In genomic region chr2:131689996-131690395, GRCm38 (mm10) we compare ENCODE assay signal across 15 mouse cellular contexts.
DNase-seq lines count a peak whose midpoint lies in the region; ATAC-seq and TF ChIP-seq lines count a peak whose summit lies in the region.
"Had no signal": no experiment of that assay in that cellular context is flagged by ENCODE, and none has a peak within 500 bp of the region (broad histone marks: within the 10 kb centered on the region; RNA-seq: fewer than 3 reads in every experiment).

No protein-coding gene starts in this region.

- H3K4me3 ChIP-seq in forebrain, postnatal 0 days (ENCODE audit: low read depth, low read length): no peak overlapping the region
- no peak overlapping the region for H3K4me3 ChIP-seq in hindbrain, embryonic 12.5 days
- H3K4me3 ChIP-seq: embryonic facial prominence, embryonic 13.5 days; forebrain, embryonic 13.5 days; forebrain, embryonic 15.5 days had no signal

- DNase-seq in cerebellum, postnatal 10 days: peak; percentile 21 to 36
- DNase-seq in cerebellum, adult 9-11 months: no peak
- DNase-seq in 3T3-L1 (ENCODE audit: low read depth, low spot score) (peak; percentile 76), NIH3T3 (ENCODE audit: low read depth) (peak; percentile 80)
- no peak for DNase-seq in forebrain, postnatal 0 days
- DNase-seq: adrenal gland, adult 8-10 months; adrenal gland, postnatal 14 days; adrenal gland, postnatal 36 days; cerebellum, adult 11-12 months; cerebellum, adult 9-10 months; cerebellum, postnatal 25 days had no signal

- 71% methylated on average over 6 of the region's 6 CpGs for WGBS in forebrain, postnatal 0 days
- WGBS in hindbrain, embryonic 12.5 days: 81% methylated on average over 6 of the region's 6 CpGs

- no peaks in the 10 kb centered on the region for H3K36me3 ChIP-seq in forebrain, postnatal 0 days (ENCODE audit: insufficient read depth)
- H3K36me3 ChIP-seq in hindbrain, embryonic 12.5 days: no peaks in the 10 kb centered on the region
- H3K36me3 ChIP-seq: embryonic facial prominence, embryonic 13.5 days; forebrain, embryonic 15.5 days had no signal

- no peak overlapping the region for H3K9ac ChIP-seq in forebrain, postnatal 0 days
- no peak overlapping the region for H3K9ac ChIP-seq in hindbrain, embryonic 12.5 days
- H3K9ac ChIP-seq: embryonic facial prominence, embryonic 13.5 days; forebrain, embryonic 13.5 days; forebrain, embryonic 15.5 days had no signal

- TF ChIP-seq CTCF in forebrain, postnatal 0 days (IDR thresholded peaks at IDR 0.05; ENCODE audit: low read depth): no peak

- no peak overlapping the region for H3K4me2 ChIP-seq in forebrain, postnatal 0 days (ENCODE audit: low read depth)
- no peak overlapping the region for H3K4me2 ChIP-seq in hindbrain, embryonic 12.5 days (replicated peaks)
- H3K4me2 ChIP-seq: embryonic facial prominence, embryonic 13.5 days; forebrain, embryonic 13.5 days; forebrain, embryonic 15.5 days had no signal

- H3K9me3 ChIP-seq in forebrain, postnatal 0 days (ENCODE audit: low read length): no peaks in the 10 kb centered on the region
- H3K9me3 ChIP-seq in hindbrain, embryonic 12.5 days (replicated peaks): no peaks in the 10 kb centered on the region
- H3K9me3 ChIP-seq: embryonic facial prominence, embryonic 13.5 days; forebrain, embryonic 13.5 days; forebrain, embryonic 15.5 days had no signal

- no peaks in the 10 kb centered on the region for H3K27me3 ChIP-seq in forebrain, postnatal 0 days (ENCODE audit: insufficient read depth, low read length)
- H3K27me3 ChIP-seq in hindbrain, embryonic 12.5 days: no peaks in the 10 kb centered on the region
- H3K27me3 ChIP-seq: embryonic facial prominence, embryonic 13.5 days; forebrain, embryonic 13.5 days; forebrain, embryonic 15.5 days had no signal

- ATAC-seq in forebrain, postnatal 0 days: no peak
- ATAC-seq in hindbrain, embryonic 12.5 days (ENCODE audit: low FRiP score): no peak
- ATAC-seq: forebrain, embryonic 13.5 days; forebrain, embryonic 15.5 days had no signal

- no peak overlapping the region for H3K27ac ChIP-seq in forebrain, postnatal 0 days (ENCODE audit: low read depth, low read length)
- no peak overlapping the region for H3K27ac ChIP-seq in hindbrain, embryonic 12.5 days
- H3K27ac ChIP-seq: embryonic facial prominence, embryonic 13.5 days; forebrain, embryonic 13.5 days; forebrain, embryonic 15.5 days had no signal

- H3K4me1 ChIP-seq in forebrain, postnatal 0 days (ENCODE audit: insufficient read depth): no peaks in the 10 kb centered on the region
- no peaks in the 10 kb centered on the region for H3K4me1 ChIP-seq in hindbrain, embryonic 12.5 days
- H3K4me1 ChIP-seq: forebrain, embryonic 13.5 days; forebrain, embryonic 15.5 days had no signal

Comparison
In these comparisons a context has a peak if more than half of its experiments do, and no peak if none do; other contexts are left out.
1. DNase-seq: peak in cerebellum, postnatal 10 days (2 of 2), 3T3-L1 (single experiment) and NIH3T3 (single experiment); none in cerebellum, adult 9-11 months (single experiment) and forebrain, postnatal 0 days (single experiment).